Mouse (Mus musculus) myocyte (in vitro differentiated cells): ENCODE results near the gene Pccb.

Experiments
- E2F4 ChIP-seq: IDR thresholded peaks from one replicate; pipeline ENCODE4 v1.6.1; 2011; ENCODE audit warnings: mild to moderate bottlenecking, control low read depth, moderate library complexity; ENCODE audit not compliant: insufficient read depth
- MAX ChIP-seq: IDR thresholded peaks from one replicate; pipeline ENCODE4 v1.6.1; 2011; ENCODE audit warnings: low read depth, mild to moderate bottlenecking, control low read depth
- MYOD1 ChIP-seq, 3 experiments: IDR thresholded peaks; one replicate each; pipeline ENCODE4 v1.6.1; 2011; ENCODE audit warnings: control low read depth in 2 of 3, low read depth in 2 of 3, mild to moderate bottlenecking in 2 of 3, moderate library complexity in 1 of 3; ENCODE audit not compliant: insufficient read length in 2 of 3, control insufficient read depth in 1 of 3
- MYOG ChIP-seq, 3 experiments: IDR thresholded peaks; one replicate each; pipeline ENCODE4 v1.6.1; 2011; ENCODE audit warnings: control low read depth in 2 of 3, low read depth in 2 of 3, mild to moderate bottlenecking in 2 of 3; ENCODE audit not compliant: insufficient read length in 2 of 3, control insufficient read depth in 1 of 3, insufficient read depth in 1 of 3
- POLR2A ChIP-seq: IDR thresholded peaks from one replicate; pipeline ENCODE4 v1.6.1; 2011; ENCODE audit warnings: low read depth, mild to moderate bottlenecking, control low read depth, moderate library complexity; ENCODE audit not compliant: insufficient read length
- SRF ChIP-seq: IDR thresholded peaks from one replicate; pipeline ENCODE4 v1.6.1; 2011; ENCODE audit warnings: low read depth; ENCODE audit not compliant: control insufficient read depth, insufficient read length
- TCF12 ChIP-seq: IDR thresholded peaks from one replicate; pipeline ENCODE4 v1.6.1; 2011; ENCODE audit warnings: mild to moderate bottlenecking, control low read depth; ENCODE audit not compliant: poor library complexity, insufficient read depth, severe bottlenecking
- TCF3 ChIP-seq: IDR thresholded peaks from one replicate; pipeline ENCODE4 v1.6.1; 2011; ENCODE audit warnings: low read depth, control low read depth; ENCODE audit not compliant: insufficient read length
- USF1 ChIP-seq: IDR thresholded peaks from one replicate; pipeline ENCODE4 v1.6.1; 2011; ENCODE audit warnings: low read depth, mild to moderate bottlenecking, control low read depth, moderate library complexity

GRCm38 (mm10) chr9:100969461-100969860 is 65.2 kb downstream of the Pccb start:
- TF ChIP-seq POLR2A (no peak), SRF (no peak), E2F4 (no peak), TCF12 (no peak), TCF3 (no peak), MYOG (IDR thresholded peaks at IDR 0.05; ENCODE audit: control insufficient read depth in 1 of 3, insufficient read depth in 1 of 3, insufficient read length in 2 of 3, low read depth in 2 of 3) (no peak), MYOD1 (IDR thresholded peaks at IDR 0.05; ENCODE audit: control insufficient read depth in 1 of 3, insufficient read length in 2 of 3, low read depth in 2 of 3) (no peak), USF1 (no peak), MAX (no peak)
